Comparison of ENCODE assay signal across 13 mouse cellular contexts in genomic region chr9:115680703-115681576, GRCm38 (mm10).
DNase-seq lines count a peak whose midpoint lies in the region; ATAC-seq and TF ChIP-seq lines count a peak whose summit lies in the region.
"Had no signal": no experiment of that assay in that cellular context is flagged by ENCODE, and none has a peak within 500 bp of the region (broad histone marks: within the 10 kb centered on the region; RNA-seq: fewer than 3 reads in every experiment).

No protein-coding gene starts in this region.

- H3K4me2 ChIP-seq in hindbrain, embryonic 14.5 days (replicated peaks): no peak overlapping the region
- no peak overlapping the region for H3K4me2 ChIP-seq in hindbrain, embryonic 12.5 days (replicated peaks)
- no peak overlapping the region for H3K4me2 ChIP-seq in hindbrain, postnatal 0 days (ENCODE audit: low read depth, low read length)

- DNase-seq in hindbrain, embryonic 14.5 days (ENCODE audit: low spot score): no peak
- DNase-seq in R1 (ENCODE audit: low read depth, low spot score): peak; percentile 28
- peak; percentile 21 for DNase-seq in hindbrain, postnatal 0 days (ENCODE audit: low spot score)
- no peak for DNase-seq in cerebellum, adult 2 months
- DNase-seq in adrenal gland, adult 2 months: no peak
- DNase-seq: cerebellum, postnatal 36 days; forebrain, postnatal 0 days; gastrocnemius, postnatal 10 days; thymus, postnatal 25 days had no signal

- WGBS in hindbrain, embryonic 14.5 days: 39% methylated on average over 9 of the region's 9 CpGs
- WGBS in hindbrain, embryonic 12.5 days: 48% methylated on average over 9 of the region's 9 CpGs
- 40% methylated on average over 9 of the region's 9 CpGs for WGBS in hindbrain, postnatal 0 days
- WGBS in cerebellum, adult 2 months: 39% methylated on average over 9 of the region's 9 CpGs

- no peak overlapping the region for H3K9ac ChIP-seq in hindbrain, embryonic 14.5 days
- no peak overlapping the region for H3K9ac ChIP-seq in hindbrain, embryonic 12.5 days
- no peak overlapping the region for H3K9ac ChIP-seq in hindbrain, postnatal 0 days (replicated peaks; ENCODE audit: low read length)
- H3K9ac ChIP-seq: forebrain, postnatal 0 days had no signal

- no peaks in the 10 kb centered on the region for H3K36me3 ChIP-seq in hindbrain, embryonic 14.5 days (replicated peaks; ENCODE audit: control insufficient read depth, insufficient read depth)
- no peaks in the 10 kb centered on the region for H3K36me3 ChIP-seq in hindbrain, embryonic 12.5 days
- no peaks in the 10 kb centered on the region for H3K36me3 ChIP-seq in hindbrain, postnatal 0 days (ENCODE audit: insufficient read depth, low read length)

- no peaks in the 10 kb centered on the region for H3K9me3 ChIP-seq in hindbrain, embryonic 14.5 days (ENCODE audit: control insufficient read depth, low read length)
- H3K9me3 ChIP-seq in hindbrain, embryonic 12.5 days (replicated peaks): no peaks in the 10 kb centered on the region
- H3K9me3 ChIP-seq in hindbrain, postnatal 0 days (ENCODE audit: low read length): no peaks in the 10 kb centered on the region

- ATAC-seq in hindbrain, embryonic 14.5 days (ENCODE audit: low FRiP score): no peak
- no peak for ATAC-seq in hindbrain, embryonic 12.5 days (ENCODE audit: low FRiP score)
- peak; percentile 89 for ATAC-seq in common myeloid progenitor, adult 5-6 weeks (replicated peaks; ENCODE audit: low read depth, poor library complexity, severe bottlenecking)
- ATAC-seq in hindbrain, postnatal 0 days: peak; percentile 51; the same call in 1 of the 2 replicates
- ATAC-seq: forebrain, postnatal 0 days; intestine, embryonic 16.5 days had no signal

- H3K27me3 ChIP-seq in hindbrain, embryonic 14.5 days (ENCODE audit: control insufficient read depth, insufficient read depth, low read length): no peaks in the 10 kb centered on the region
- H3K27me3 ChIP-seq in hindbrain, embryonic 12.5 days: no peaks in the 10 kb centered on the region
- H3K27me3 ChIP-seq in hindbrain, postnatal 0 days (ENCODE audit: insufficient read depth, low read length): no peaks in the 10 kb centered on the region
- no peaks in the 10 kb centered on the region for H3K27me3 ChIP-seq in cerebellum, adult 2 months (ENCODE audit: control insufficient read depth, insufficient read depth, low read length)
- H3K27me3 ChIP-seq: CH12.LX had no signal

- peak overlapping the region; percentile 22; the same call in 1 of the 2 replicates for H3K27ac ChIP-seq in hindbrain, embryonic 14.5 days
- H3K27ac ChIP-seq in hindbrain, embryonic 12.5 days: no peak overlapping the region
- peak overlapping the region; percentile 37; the same call in 1 of the 2 replicates for H3K27ac ChIP-seq in hindbrain, postnatal 0 days
- H3K27ac ChIP-seq in cerebellum, adult 2 months (ENCODE audit: insufficient read depth, low read length): no peak overlapping the region

- H3K4me3 ChIP-seq in hindbrain, embryonic 14.5 days (replicated peaks; ENCODE audit: low read length): no peak overlapping the region
- H3K4me3 ChIP-seq in hindbrain, embryonic 12.5 days: no peak overlapping the region
- no peak overlapping the region for H3K4me3 ChIP-seq in hindbrain, postnatal 0 days (ENCODE audit: low read length)
- H3K4me3 ChIP-seq in cerebellum, adult 2 months (replicated peaks; ENCODE audit: insufficient read depth, low read depth, low read length): no peak overlapping the region

- no peak for TF ChIP-seq CTCF in hindbrain, postnatal 0 days (IDR thresholded peaks at IDR 0.05; ENCODE audit: low read depth)
- TF ChIP-seq CTCF in cerebellum, adult 2 months (IDR thresholded peaks at IDR 0.05; ENCODE audit: borderline replicate concordance, insufficient read depth, low read depth, low read length): no peak

- H3K4me1 ChIP-seq in hindbrain, embryonic 14.5 days (replicated peaks; ENCODE audit: control insufficient read depth, insufficient read depth, low read length): peaks cover 10% of the 10 kb centered on the region
- H3K4me1 ChIP-seq in hindbrain, embryonic 12.5 days: peaks cover 11% of the 10 kb centered on the region
- no peaks in the 10 kb centered on the region for H3K4me1 ChIP-seq in hindbrain, postnatal 0 days (ENCODE audit: insufficient read depth, low read length)
- no peaks in the 10 kb centered on the region for H3K4me1 ChIP-seq in cerebellum, adult 2 months (ENCODE audit: control insufficient read depth, insufficient read depth, low read length)

- TF ChIP-seq POLR2A in cerebellum, adult 2 months (IDR thresholded peaks at IDR 0.05; ENCODE audit: borderline replicate concordance, insufficient read depth, low read length): no peak

Comparison
In these comparisons a context has a peak if more than half of its experiments do, and no peak if none do; other contexts are left out.
1. ATAC-seq: peak in common myeloid progenitor, adult 5-6 weeks (single experiment) and hindbrain, postnatal 0 days (single experiment); none in hindbrain, embryonic 14.5 days (single experiment) and hindbrain, embryonic 12.5 days (single experiment).
2. DNase-seq: peak in R1 (single experiment) and hindbrain, postnatal 0 days (single experiment); none in hindbrain, embryonic 14.5 days (single experiment), cerebellum, adult 2 months (0 of 2) and adrenal gland, adult 2 months (single experiment).
3. H3K27ac ChIP-seq: peak in hindbrain, embryonic 14.5 days (single experiment) and hindbrain, postnatal 0 days (single experiment); none in hindbrain, embryonic 12.5 days (single experiment) and cerebellum, adult 2 months (single experiment).